Mouse (Mus musculus): ENCODE measurements around the gene Irf2bp1.
A peak's percentile ranks its signal among the peaks of the same experiment; 100 is the strongest.

The Irf2bp1 gene

DNA sequence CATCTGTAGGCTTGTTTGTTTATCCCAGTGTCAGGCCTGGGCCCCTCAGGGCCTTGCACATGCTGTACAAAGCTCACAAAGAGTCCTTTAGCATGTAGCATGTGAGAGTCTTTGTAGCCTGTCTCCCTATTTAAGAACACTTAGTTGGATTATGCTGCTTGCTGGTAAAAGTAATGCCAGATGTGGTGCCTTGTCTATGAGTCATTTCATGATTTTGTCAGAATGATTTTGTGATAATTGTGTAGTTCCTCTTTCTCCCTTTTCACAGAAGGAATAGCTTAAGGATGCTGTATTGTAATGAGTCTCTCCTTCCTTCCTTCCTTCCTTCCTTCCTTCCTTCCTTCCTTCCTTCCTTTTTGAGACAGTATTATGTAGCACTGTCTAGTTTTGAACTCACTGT is 24.2 kb downstream of the Irf2bp1 start:
- no peak for DNase-seq (ENCODE audit: low spot score)

DNA sequence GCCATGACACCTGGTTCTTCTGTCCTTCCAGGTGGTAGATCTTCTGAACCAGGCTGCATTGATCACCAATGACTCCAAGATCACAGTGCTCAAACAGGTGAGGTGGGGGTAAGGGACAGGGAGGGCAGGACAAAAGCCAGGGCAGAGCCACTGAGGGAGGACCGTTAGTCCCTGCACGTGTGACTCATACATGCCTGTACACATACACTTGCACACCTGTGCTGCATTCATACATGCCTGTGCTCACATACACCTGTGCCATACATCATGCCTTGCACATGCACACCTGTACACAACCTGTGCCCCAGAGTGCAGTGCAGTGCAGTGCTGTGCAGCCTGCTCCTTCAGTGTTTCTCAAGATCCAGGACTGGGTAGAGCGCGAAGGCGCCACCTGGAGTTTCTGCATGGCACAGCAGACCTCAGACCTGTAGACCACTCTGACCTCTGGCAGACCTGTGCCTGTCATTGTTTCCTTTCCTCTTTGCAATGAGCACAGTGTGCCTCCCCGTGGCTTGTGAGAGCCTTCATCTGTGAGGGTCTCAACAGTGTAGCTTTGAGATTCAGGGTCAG is 25.3 kb downstream of the Irf2bp1 start:
- no peak for DNase-seq (ENCODE audit: low spot score)

DNA sequence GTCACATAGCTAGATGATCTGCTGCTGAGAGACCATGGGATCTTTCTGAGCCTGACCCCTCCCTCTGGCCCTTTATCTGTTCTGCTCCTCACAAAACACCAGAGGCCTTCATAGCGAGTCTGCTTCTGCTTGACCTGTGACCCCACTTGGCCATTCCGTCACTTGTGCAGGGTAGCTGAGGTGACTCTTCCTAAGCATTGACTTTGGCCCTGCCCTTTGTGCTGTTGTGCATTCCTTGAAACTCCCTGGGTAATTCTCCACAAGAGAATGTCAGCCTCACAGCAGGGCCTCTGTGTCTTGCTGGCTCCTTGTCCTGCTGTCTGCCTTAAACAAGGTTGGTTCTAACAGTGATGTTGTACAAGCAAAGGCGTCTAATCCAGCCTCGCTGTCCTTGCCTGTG is 27.8 kb downstream of the Irf2bp1 start:
- DNase-seq (ENCODE audit: low spot score), result no peak

DNA sequence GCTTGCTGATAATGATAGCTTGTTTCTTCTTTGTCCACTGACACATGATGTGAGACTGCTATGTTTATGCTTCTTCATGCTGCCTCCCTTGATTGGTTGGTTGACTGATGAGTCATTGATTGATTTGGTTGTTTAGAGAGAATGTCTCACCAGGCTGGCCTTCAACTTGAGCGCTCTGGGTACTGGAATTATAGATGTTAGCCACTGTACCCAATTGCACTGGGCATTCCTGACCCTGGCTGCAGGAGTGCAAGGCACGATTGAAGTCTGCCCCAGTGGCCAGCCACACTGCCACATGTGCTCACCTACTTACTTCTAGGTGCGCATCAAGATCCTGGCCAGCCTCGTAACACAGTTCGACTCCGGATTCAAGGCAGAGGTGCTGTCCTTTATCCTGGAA is 40.8 kb downstream of the Irf2bp1 start:
- DNase-seq (ENCODE audit: low spot score), result no peak

DNA sequence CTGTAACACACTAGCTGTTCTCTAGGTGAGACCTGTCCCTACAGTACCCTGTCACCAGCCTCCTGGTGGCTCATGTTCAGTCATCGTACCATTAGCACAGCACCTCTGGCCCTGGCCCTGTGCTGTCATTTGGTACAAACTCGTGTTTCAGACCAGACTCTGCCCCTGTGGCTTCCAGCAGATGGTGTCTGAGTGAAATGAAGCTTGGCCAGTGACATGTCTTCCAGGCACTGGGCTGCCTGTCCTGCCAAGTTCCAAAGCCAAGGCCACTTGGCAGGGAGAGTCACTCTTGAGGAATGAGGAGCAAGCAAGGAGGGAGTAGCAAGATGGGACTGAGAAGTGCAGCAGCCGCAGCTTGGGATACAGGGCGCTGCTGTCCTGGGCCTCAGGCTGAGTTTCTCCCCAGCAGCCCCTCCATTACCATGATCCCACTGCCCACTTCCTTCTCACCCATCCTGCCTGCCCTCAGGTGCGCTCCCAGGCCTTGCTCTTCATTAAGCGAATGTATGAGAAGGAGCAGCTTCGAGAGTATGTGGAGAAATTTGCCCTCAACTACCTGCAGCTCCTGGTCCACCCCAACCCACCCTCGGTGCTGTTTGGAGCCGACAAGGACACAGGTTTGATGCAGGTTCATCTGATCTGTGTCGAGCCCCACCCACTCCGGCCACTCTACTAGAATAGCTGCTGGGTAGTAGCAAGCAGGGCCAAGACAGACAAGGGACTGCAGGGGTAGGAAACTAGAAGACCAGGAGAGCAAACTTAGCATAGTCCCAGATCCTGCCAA is 42.6 kb downstream of the Irf2bp1 start:
- DNase-seq (ENCODE audit: low spot score), result peak; percentile 61

DNA sequence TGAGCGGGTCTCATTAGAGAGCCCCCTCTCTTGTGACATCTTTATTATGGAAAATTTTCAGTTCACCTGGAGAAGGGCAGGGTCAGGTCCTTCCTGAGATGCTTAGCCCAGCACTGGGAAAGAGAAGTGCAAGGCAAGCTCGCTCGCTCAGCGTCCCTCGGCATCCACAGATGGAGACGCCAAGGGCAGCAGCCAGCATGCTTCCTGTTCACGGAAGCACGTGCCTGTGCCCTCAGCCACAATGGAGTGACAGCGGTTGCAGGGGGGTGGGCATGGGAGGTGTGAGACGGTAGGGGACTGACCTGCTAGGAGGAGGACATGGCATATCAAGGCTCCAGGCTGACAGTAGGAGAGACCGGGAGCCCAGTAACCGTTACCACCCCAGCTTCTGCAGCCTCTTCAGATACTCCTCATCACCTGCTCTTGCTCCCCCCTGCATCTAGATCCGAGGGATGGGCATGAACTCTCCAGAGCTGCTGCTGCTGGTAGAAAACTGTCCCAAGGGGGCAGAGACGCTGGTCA is 44.2 kb downstream of the Irf2bp1 start:
- DNase-seq (ENCODE audit: low spot score), result no peak

DNA sequence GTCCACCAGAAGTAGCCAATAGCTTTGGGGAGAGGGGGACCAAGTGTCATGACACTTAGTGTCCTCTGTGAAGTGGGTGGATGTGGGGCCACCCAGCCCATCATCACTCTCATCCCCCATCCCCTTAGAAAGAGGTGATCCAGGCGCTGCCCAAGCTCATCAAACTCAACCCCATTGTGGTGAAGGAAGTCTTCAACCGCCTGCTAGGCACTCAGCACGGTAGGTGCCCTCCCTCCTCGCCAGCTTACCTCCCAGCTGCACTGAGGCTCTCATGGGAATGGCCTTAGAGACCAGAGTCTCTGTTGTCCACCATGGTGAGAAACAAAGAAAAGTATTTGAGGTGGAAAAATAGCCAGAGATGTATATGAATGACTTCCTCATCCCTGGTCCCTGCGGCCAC is 45.4 kb downstream of the Irf2bp1 start:
- DNase-seq (ENCODE audit: low spot score), result no peak

DNA sequence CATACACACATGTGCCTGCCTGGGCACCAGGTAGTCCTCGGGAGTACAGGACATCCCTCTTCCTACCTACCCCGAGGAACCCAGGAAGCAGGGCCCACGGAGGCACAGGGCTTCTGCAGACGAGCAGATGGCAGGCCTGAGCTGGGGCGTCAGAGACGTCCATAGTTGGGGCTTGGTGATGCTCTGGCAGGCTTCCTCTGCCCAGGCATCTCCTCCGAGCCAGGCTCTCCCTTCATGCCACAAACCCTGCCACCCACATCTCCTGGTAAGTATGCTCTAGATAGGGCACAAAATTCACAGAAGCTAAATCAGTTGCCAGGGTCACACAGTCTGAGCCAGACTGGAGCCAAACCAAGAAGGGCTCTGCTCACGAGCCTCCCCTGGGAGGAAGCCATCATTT is 46.3 kb downstream of the Irf2bp1 start:
- no peak for DNase-seq (ENCODE audit: low spot score)

DNA sequence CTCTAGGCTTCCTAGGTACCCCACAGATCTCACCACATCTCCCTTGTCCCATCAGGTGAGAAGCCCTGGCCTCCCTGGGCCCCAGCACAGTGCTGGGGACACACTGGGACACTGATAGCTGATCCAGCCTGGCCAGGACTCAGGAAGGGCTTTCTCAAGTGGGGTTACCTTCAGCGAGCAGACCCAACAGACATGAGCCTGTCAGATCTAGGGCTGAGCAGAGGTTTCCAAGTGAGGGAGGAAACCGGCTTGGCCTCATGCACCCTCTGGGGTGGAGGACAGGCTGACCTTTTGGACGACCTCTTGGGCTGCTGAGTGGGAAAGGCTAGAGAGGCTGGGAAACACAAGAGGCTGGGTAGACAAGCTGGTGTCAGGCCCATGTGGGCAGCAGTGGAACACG is 47.3 kb downstream of the Irf2bp1 start:
- no peak for DNase-seq (ENCODE audit: low spot score)

DNA sequence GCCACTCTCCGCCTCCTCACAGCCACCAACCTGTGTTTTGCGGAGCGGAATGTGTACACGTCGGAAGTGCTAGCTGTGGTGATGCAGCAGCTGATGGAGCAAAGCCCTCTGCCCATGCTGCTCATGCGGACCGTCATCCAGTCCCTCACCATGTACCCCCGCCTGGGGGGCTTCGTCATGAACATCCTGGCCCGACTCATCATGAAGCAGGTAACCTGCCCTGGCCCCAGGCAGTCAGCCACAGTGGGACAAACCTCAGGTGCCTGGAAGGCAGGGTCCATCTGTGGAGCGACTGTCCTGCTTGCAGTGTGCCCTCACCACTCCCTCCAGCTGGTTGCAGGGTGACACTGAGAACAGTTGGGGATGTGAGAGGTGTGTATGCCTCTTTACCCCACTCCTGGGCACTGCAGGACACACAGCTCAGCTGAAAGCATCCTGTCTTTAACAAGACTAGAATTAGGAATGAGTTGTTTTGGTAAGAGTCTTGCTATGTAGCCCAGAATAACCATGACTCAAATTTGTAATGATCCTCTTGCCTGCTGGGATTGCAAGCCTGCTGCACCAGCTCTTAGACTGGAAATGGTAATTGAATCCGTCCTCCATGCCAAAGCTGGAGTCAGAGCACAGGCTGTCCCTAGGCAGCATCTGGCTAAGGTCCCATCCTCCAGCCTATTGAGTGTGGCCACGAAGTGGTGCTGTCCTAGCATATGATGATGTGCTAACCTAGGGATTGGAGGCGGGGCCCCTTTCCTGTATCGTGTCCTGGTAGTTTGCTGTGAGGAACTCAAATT is 48.7 kb downstream of the Irf2bp1 start:
- DNase-seq (ENCODE audit: low spot score), result no peak

DNA sequence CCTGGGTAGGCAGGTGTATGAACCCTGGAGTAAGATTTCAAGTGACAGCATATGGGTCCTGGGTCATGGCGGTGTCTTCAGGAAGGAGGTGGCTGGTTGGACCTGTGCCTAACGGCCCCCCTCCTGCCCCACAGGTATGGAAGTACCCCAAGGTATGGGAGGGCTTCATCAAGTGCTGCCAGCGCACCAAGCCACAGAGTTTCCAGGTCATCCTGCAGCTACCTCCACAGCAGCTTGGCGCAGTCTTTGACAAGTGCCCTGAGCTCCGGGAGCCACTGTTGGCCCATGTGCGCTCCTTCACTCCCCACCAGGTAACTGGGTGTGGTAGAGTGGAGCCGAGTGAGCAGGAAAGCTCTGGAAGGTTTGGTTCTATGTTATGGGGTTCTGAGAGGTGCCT is 49.3 kb downstream of the Irf2bp1 start:
- no peak for DNase-seq (ENCODE audit: low spot score)

DNA sequence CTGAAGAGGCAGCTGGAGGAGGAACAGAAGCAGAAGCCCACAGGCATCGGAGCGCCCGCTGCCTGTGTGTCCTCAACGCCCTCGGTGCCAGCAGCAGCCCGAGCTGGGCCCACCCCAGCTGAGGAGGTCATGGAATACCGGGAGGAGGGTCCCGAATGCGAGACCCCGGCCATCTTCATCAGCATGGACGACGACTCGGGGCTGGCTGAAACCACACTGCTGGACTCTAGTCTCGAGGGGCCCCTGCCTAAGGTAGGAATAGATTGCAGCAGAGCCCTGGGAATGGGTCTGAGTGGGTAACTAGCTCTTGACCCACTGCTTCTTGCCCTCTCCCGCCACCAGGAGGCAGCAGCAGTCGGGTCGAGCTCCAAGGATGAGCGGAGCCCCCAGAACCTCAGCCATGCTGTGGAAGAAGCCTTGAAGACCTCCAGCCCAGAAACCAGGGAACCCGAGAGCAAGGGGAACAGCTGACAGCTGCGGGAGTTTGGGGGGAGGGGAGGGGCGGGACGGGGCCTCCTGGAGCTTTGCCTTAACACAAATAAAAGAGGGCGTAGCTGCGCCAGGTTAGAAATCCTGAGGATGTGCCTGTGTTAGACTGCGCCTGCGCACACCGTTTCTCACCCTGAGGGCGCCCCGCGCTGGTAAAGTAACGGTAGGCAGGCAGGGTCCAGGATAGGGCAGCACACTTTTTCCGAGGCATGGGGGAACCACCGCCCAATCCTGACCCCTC is 50.4 kb downstream of the Irf2bp1 start, which contains the start of gene Rsph6a:
TSS of gene Rsph6a (plus strand) at position 644 of the 730 bp plus-strand sequence.
- DNase-seq (ENCODE audit: low spot score), result no peak

DNA sequence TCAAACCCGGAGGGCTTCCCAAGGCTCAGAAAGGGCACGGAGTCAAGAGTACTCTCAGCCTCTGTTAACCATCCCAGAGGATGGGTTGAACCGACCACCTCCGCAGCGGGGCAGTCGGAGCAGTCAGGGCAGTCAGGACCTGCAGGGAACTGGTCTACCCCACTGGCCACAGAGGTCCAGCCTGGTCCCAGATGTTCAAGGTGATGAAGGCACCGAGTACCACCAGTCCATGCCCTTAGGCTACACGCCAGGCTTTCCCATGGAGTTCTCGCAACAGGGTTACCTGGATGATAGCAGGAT is 50.9 kb downstream of the Irf2bp1 start:
- DNase-seq (ENCODE audit: low spot score), result no peak

DNA sequence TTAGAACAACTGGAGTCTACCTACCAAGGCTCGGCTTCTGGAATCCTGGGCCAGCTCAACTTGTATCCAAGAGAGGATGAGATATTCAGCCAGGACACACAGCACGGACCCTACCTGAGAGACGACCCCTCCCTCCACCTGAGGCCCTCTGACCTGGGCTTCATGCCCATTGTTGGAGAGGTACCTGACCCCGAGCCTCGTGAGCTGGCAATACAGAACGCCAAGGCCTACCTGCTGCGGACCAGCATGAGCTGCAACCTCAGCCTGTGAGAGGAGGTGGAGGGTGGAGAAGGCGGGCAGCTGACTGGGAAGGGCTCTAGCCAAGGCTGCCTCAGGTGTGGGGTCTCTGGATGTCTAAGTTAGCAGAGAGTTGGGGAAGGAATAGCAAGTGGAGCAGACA is 51.3 kb downstream of the Irf2bp1 start:
- DNase-seq (ENCODE audit: low spot score), result no peak

Data from ovary, adult 18-20 months (tissue).